Comparison of ENCODE assay signal across 27 mouse cellular contexts in the genomic region with DNA sequence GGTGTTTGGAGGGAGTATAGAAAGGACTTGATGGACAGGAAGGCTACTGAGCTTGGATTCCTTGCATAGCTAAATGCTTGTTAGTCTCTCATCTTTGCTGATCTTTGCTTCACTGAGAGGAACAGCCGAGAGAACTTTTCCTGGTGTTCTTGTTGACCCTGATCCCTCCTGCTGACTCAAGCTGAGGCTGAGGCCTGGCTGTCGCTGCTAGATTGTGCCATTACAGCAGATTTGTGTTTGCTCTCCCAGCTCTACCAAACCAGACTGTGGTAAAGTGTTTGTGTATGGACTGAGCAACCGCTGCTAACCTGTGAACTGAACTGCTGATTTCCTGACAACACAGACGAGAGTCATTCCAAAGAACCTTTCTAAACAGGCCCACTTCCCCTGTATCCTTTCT.
"Had no signal": no experiment of that assay in that cellular context is flagged by ENCODE, and none has a peak within 500 bp of the region (broad histone marks: within the 10 kb centered on the region; RNA-seq: fewer than 3 reads in every experiment).

No protein-coding gene starts in this region.

- H3K27ac ChIP-seq: embryonic facial prominence, embryonic 10.5 days; embryonic facial prominence, embryonic 12.5 days; embryonic facial prominence, embryonic 13.5 days; embryonic facial prominence, embryonic 15.5 days; forebrain, embryonic 10.5 days; forebrain, embryonic 12.5 days; forebrain, embryonic 13.5 days; forebrain, embryonic 15.5 days; gastrocnemius, adult 2 months; heart, adult 2 months had no signal

- H3K4me2 ChIP-seq: embryonic facial prominence, embryonic 12.5 days; embryonic facial prominence, embryonic 13.5 days; embryonic facial prominence, embryonic 15.5 days; forebrain, embryonic 12.5 days; forebrain, embryonic 13.5 days; forebrain, embryonic 15.5 days had no signal

- H3K9ac ChIP-seq: embryonic facial prominence, embryonic 12.5 days; embryonic facial prominence, embryonic 13.5 days; embryonic facial prominence, embryonic 15.5 days; forebrain, embryonic 12.5 days; forebrain, embryonic 13.5 days; forebrain, embryonic 15.5 days; forebrain, postnatal 0 days had no signal

- DNase-seq: cerebellum, adult 8-10 months; cerebellum, adult 9-10 months; cerebellum, adult 9-11 months; cerebellum, postnatal 14 days; cerebellum, postnatal 25 days; cerebellum, postnatal 36 days; embryo, embryonic 11 days; forebrain, postnatal 0 days; gastrocnemius, adult 2 months; gastrocnemius, postnatal 10 days; gastrocnemius, postnatal 14 days; gastrocnemius, postnatal 25 days; gastrocnemius, postnatal 36 days; heart, adult 11 months; heart, adult 18-20 months; heart, adult 2 months had no signal

- H3K36me3 ChIP-seq: embryonic facial prominence, embryonic 10.5 days; embryonic facial prominence, embryonic 12.5 days; embryonic facial prominence, embryonic 13.5 days; embryonic facial prominence, embryonic 15.5 days; forebrain, embryonic 10.5 days; forebrain, embryonic 12.5 days; forebrain, embryonic 15.5 days had no signal

- H3K9me3 ChIP-seq: embryonic facial prominence, embryonic 10.5 days; embryonic facial prominence, embryonic 12.5 days; embryonic facial prominence, embryonic 13.5 days; embryonic facial prominence, embryonic 15.5 days; forebrain, embryonic 10.5 days; forebrain, embryonic 12.5 days; forebrain, embryonic 13.5 days; forebrain, embryonic 15.5 days had no signal

- H3K4me1 ChIP-seq: embryonic facial prominence, embryonic 12.5 days; embryonic facial prominence, embryonic 13.5 days; embryonic facial prominence, embryonic 15.5 days; forebrain, embryonic 12.5 days; forebrain, embryonic 13.5 days; forebrain, embryonic 15.5 days had no signal

- H3K4me3 ChIP-seq: embryonic facial prominence, embryonic 10.5 days; embryonic facial prominence, embryonic 12.5 days; embryonic facial prominence, embryonic 13.5 days; embryonic facial prominence, embryonic 15.5 days; erythroblast, embryonic 14.5 days; forebrain, embryonic 10.5 days; forebrain, embryonic 12.5 days; forebrain, embryonic 13.5 days; forebrain, embryonic 15.5 days; gastrocnemius, adult 2 months; heart, adult 2 months had no signal

- H3K27me3 ChIP-seq: embryonic facial prominence, embryonic 12.5 days; embryonic facial prominence, embryonic 13.5 days; embryonic facial prominence, embryonic 15.5 days; forebrain, embryonic 12.5 days; forebrain, embryonic 13.5 days; forebrain, embryonic 15.5 days had no signal

- ATAC-seq: forebrain, embryonic 13.5 days; forebrain, embryonic 14.5 days; forebrain, embryonic 15.5 days; forebrain, embryonic 16.5 days; forebrain, postnatal 0 days had no signal
